Mouse (Mus musculus): ENCODE measurements around the gene Tanc2.

Tanc2 gene

DNA sequence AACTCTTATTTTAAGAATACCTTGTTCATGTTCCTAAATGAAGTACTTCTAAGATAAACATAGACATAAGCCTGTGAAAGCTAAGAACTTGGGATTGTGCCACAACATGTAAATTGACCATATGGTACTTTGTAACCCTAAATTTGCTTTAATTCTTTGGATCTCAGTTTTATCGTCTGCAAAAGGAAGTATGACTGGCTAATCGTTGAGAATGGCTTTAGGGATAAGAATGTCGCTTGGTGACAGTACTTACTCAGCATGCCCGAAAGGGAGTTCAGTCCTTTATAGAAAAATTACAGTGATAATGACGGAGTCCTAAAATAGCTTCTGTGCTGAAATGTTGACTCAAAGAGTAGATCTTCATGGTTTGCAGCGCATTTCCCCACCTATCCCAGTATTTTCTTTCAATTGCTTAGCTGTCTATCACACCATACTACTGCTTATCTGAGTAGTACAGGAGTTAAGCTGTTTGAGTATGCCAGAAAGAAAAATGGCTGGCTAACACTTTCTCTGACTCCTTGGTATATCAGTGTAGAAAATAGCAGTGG, 246.6 kb downstream of the Tanc2 start:
- no peak for DNase-seq (ENCODE audit: low spot score)

DNA sequence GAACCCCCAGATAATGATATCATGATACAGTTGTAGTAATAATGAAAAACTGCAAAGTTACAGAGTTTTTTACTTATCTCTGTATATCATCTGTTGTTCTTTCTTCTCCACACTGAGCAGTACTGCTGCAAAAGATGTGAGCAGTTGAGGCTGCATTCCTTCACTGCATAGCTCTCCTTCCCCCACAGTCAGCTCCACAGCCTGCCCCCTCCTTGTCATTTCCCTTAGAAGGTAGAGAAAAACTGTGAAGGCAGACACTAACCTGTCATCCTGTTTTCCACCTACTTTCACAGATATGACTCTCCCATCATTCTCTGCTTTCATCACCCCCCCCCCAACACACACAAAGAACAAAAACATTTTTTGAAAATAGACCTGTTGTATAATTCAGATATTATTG, 248.2 kb downstream of the Tanc2 start:
- DNase-seq (ENCODE audit: low spot score): no peak

DNA sequence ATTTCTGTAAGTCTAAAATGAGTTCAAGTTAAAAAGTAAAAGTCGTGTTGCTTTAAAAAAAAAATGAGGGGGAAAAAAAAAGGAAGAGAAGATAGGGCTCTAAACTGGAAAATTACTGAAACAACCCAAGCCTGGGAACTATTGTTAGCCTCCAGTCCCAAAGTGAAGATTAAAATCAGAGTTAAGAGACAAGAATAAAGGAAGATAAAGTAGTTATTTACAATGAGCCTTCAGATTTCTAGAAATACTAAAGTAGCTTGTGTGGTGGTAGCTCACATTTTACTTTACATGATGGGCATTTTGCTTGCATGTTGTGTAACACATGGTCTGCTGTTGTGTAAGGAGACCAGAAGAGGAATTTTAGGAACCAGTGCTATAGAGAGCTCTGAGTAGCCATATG, 256.1 kb downstream of the Tanc2 start:
- DNase-seq (ENCODE audit: low spot score): no peak

DNA sequence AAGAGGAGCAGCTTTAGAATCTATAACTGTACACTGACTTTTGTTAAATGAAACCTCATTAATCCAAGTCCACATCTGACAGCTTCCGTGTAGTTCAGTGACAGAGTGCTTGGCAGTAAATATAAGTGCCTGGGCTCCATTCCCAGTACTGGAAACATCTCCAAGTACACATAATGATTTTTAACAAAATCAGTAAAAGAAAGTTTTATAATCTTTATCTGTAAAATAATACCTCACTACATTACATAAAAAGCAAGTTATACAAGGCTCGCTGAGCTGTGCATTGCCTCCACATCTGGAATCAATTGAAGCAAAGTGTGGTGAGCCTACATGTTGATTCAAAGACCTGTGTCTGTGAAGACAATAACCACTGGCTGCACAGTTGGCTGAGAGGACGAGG, 265.7 kb downstream of the Tanc2 start:
- no peak for DNase-seq (ENCODE audit: low spot score)

DNA sequence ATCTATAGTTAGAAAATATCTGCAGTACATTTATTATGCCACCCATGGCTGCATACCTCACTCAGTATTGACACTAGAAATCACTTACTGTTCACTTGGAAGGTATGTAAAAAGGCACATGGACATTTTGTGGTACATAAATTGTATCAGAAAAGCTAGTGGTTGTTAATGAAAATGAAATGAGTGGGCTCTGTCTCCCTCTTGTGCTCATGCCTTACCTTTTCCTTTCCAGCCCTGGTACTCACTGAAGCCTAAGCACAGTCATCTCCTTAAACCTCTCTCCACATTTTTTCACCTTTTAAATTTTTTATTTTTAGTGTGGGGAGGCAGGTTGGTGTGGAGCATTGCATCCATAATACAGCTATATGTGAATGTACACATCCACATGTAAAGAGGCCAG, 268.3 kb downstream of the Tanc2 start:
- no peak for DNase-seq (ENCODE audit: low spot score)

DNA sequence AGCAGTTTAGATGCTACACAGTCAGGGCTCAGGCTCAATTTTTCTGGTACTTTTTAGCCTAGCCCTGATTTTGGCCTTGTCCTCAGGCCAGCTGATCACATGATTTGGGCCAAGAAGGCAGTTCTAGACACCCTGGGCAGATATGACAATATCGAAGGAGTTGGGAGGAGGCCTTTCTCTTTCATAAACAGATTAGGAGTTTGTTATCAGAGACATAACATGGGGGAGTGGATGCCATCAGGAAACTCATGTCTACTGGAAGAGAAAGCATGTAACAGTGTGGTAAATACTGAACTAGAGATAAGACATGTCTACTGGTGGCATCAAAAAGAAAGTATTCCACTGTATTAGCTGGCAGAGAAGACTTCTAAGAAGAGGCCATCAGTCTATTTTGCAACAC, 295.8 kb downstream of the Tanc2 start:
- no peak for DNase-seq (ENCODE audit: low spot score)

DNA sequence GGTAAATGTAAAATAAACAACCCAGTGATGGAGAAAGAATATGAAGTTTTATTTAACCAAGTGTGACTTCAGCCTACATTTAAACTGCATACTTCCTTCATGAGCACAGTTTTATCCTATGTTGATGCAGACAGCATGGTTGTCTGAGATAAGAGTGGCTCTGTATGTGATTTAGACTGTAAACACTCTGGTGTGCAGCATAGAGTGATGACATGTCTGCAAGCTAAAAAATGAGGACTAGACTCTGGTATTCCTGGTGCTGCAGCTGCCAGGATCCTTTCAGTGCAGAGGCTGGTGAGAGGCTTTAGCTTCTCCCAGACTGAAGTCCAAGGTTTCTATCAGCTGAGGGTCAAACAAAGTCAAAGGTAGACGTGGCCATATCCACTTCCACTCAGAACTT, 297.5 kb downstream of the Tanc2 start:
- no peak for DNase-seq (ENCODE audit: low spot score)

DNA sequence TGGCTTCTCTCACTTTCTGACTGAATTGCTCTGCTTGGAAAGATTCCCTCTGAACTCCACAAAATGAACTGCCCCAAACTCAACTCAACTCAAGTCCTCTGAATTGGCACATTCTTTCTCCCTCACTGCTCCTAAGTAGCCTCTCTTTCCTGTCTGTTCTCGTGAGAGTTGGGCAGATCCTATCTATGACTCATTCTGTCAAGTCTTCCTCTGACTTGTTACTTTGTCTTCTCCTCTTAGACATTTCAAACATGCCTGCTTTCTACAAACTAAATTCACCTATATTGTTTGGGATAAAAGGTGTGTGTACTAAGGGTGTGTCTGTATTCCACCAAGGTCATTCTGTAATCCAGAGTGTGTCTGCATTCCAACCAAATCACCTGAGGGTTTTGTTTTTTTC, 309.4 kb downstream of the Tanc2 start:
- DNase-seq (ENCODE audit: low spot score): no peak

DNA sequence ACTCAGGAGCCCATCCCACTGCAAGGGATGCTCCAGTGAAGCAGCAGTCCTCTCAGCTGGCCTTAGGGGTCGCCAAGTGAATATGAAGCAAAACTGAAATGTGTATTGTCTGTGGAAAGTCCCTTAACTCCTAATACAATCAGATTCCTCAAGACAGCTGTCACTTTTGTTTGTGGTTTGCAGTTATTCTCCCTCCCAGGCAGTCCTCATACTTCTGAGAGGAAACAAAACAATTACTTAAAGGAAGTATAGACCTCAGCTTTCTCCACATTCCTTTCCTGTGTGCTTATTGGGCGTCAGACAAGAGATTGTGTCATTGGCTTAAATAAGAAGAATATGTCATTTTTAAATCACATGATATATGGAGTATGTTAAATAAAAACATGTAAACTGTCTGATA, 311.7 kb downstream of the Tanc2 start:
- no peak for DNase-seq (ENCODE audit: low spot score)

DNA sequence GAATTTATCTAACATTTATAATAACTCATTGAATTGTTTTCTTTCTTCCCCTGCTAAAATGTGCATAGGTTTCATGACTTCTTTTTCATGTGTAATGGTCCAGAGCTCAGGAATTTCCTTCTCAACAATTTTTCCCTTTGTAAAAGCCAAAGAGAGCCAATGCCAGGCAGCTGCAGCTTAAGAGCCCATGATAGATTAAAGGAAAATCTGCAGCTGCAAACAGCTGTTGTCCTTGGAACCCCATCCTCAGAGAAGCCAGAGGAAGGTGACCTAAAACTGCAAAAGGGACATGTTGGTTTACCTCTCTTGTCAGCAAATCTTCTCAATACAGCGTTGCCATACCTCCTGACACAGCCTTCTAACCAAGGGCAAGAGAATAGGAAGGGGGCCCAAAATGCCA, 313.2 kb downstream of the Tanc2 start:
- no peak for DNase-seq (ENCODE audit: low spot score)

DNA sequence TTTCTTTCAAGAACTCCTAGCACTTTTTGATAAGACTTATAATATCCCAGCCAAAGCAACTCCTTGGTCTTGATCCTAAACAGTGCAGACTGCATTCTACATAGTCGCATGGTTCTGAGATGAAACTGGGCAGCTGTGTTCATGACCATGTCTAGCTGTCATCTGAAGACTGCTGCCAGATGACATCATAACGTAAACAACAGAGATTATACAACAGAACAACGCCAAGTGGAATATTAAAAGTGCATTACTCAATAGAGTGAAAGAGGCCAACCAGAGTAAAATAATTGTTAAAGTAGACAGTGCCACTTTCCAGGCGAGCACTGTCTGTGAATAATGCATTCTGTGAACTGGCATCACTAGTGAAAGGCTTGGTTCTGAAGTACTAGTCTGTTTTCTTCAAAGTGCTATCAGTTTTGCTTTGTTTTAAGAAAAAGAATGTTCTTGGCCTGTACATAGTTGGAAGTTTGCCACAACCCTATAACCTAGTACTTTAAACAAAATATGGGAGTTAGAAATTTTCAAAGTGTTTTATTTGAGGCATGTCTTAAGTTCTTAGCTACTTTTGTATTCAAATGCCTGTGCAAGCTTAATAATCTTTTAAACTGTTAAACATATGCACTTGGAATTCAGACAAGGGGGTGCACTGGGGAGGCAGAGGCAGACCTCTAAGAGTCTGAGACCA, 315.9 kb downstream of the Tanc2 start:
- DNase-seq (ENCODE audit: low spot score): no peak

DNA sequence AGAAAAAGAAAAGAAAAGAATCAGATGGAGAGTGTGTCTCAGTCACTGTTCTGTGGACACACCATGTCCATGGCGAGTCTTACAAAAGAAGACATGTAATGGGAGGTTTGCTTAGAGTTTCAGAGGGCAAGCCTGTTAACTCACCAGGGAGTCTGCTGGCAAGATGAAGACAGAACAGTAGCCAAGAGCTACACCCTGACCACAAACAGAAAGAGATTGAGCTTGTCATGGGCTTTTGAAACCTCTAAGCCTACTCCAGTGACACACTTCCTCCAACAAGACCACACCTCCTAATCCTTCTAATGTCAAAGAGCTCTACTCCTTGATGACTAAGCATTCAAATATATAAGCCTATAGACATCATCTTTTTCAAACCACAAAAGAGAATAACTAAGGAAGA, 317.6 kb downstream of the Tanc2 start:
- no peak for DNase-seq (ENCODE audit: low spot score)

DNA sequence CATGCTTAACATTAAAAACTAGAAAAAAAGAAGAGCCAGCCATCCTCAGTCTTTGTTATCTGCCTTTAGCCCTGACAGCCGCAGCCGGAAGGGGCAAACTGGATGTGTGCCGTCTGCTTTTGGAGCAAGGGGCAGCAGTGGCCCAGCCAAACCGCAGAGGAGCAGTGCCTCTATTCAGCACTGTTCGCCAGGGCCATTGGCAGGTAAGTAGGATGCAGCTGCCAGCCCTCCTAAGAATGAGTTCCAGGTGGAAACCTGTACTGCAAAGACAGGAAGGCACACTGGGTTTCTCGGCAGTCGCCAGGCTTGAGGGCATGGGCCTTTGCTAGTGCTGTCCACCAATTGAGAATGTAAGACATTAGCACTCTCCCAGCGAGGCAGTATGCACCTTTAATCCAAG, 319.1 kb downstream of the Tanc2 start:
- no peak for DNase-seq (ENCODE audit: low spot score)

DNA sequence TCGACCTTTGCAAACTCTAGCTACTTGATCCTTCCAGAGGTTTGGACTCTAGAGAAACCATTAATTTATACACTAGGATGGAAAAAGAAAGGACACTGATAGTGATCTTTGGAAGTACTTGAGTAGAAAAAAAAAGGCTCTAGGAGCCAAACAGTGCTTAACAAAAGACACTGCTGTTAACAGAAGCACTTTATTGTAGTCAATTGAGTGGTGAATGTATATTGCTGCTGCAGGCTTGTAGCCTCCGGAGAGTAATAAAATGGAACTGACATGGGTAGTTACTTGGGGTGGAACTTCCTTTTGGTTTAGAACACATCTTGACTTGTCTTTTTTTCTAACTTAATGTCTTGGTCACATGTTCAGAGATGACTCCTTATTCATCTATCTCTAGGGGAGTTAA, 319.8 kb downstream of the Tanc2 start:
- no peak for DNase-seq (ENCODE audit: low spot score)

DNA sequence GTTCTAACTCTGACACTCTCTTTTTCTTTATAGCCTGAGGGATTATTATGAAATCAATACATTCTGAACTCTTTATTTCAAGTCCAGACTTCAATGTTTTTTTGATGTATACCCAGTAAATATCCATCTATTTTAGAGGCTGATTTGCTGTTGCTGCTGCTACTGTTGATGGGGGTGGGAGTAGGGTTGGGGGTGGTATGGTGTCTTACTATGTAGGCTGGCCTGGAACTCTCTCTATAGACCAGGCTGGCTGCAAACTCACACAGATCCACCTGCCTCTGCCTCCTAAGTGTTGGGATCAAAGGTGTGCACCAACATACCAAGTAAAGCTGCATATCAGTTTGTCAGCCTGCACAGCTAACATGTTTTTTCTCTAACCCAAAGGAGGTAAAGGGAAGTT, 321.4 kb downstream of the Tanc2 start:
- no peak for DNase-seq (ENCODE audit: low spot score)

DNA sequence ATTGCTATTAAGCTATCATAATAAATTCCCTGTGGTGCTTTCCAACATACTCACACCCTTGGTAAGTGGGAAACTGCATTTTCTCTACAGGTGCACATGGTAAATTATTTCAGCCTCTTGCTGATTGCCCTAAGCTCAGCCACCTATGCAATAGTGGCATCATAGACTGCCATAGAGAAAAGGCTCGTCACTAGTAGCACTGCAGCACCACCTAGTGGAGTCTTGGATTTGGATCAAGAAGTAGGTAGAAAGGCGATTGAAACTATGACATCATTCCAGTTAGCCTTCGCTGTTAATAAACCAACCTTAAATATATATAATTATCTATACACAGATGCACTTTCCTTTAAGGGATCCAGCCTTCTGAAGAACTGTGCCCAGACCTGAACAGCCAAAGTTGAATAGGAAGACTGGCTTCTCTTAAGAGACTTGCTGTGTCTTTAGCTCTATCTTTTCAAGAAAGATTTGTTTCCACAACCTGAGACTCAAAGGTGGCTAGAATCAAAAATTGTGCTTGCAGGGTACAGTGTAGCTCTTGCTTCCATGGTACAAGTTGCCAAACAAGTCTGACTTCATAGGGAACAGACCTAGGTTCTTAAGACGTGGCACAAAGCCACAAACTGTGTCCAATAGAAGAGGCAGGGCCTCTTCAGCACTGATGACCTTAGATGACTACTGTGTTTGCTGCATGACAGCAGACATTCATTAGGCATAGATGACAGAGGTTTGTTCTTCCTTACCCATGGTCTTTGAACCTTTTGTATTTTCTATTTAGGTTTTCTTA, 322.0 kb downstream of the Tanc2 start:
- DNase-seq (ENCODE audit: low spot score): peak; percentile 61

DNA sequence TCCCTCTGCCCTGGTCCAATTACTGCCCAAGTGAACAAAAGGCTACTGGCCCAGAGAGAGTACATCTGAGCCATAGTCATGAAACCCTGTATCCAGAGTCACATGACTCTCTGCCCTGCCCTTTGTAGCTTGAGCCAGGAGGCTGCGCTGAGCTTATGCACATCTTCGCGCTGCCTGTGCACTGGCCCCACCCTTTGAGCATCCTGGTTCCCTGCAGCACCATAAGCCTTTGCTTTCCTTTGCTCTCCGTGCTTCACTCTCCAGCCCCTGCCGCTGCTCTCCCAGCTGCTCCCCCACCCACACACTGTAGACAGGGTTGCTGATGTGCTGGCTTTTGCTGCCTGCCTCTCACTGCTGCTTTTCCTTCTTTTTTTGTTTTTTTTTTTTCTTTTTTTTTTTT, 323.8 kb downstream of the Tanc2 start:
- DNase-seq (ENCODE audit: low spot score): no peak

DNA sequence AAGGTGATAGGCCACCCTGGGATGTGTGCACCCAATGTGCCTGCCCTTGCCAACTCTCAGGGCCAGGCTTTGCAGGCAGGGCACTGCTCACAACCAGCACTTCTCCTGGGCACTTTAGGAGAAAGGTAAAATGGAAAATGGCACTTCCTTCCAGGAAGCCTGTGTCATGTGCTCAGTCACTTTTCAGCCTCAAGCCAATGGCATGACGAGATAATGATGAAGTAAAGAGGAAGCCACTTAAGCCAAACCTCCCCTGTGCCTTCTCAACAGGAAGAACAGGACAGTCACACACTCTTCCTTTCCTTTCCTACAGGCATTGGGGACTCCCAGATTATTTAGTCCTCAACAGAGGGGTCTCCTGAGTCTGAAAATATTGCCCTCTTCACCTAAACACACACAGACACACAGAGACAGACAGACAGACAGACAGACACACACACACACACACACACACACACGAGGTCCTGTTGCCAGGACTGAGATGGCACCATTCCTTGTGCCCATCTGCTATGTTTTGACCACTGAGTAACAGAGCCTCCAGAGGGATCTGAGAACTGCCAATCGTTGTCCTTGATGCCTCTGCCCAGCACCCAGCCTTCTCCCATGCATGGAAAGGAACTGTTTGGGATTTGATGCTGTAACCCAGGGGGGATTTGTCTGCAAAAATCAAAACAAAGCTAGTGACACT, 330.5 kb downstream of the Tanc2 start:
- no peak for DNase-seq (ENCODE audit: low spot score)

DNA sequence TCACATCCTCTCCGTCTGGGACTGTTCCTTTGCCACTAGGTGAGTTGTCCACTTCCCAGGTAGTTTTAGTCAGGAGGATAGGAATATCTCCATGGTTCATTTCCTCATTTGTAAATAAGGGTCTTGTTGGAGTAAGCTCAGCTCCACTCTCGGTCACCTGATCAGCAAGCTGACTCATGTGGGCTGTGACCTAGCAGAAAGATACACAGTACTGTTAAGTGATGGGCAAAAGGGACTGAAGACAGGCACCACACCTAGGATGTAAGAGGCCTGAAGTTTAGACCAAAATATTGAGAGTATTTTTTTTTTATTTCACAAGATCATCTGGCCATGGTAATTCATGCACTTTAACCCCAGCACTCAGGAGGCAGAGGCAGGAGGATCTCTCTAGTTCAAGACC, 331.1 kb downstream of the Tanc2 start:
- no peak for DNase-seq (ENCODE audit: low spot score)

DNA sequence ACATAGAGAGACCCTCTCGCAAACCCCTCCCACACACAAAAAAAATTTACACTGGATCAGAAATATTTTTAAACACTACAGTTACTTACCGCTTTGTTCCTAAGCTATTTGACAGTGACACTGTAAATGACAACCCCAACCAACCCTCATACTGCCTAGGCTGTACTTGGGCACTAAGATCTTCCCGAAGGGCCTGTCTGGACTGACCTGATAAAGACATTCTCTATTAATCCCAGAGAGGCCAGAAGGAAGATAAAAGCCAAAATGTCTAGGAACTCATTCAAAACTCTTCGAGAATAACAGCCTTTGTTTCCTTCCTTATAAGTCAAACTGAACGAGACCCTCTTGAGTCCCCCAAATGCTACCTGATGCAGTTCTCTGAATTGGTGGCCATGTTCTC, 331.5 kb downstream of the Tanc2 start:
- no peak for DNase-seq (ENCODE audit: low spot score)

DNA sequence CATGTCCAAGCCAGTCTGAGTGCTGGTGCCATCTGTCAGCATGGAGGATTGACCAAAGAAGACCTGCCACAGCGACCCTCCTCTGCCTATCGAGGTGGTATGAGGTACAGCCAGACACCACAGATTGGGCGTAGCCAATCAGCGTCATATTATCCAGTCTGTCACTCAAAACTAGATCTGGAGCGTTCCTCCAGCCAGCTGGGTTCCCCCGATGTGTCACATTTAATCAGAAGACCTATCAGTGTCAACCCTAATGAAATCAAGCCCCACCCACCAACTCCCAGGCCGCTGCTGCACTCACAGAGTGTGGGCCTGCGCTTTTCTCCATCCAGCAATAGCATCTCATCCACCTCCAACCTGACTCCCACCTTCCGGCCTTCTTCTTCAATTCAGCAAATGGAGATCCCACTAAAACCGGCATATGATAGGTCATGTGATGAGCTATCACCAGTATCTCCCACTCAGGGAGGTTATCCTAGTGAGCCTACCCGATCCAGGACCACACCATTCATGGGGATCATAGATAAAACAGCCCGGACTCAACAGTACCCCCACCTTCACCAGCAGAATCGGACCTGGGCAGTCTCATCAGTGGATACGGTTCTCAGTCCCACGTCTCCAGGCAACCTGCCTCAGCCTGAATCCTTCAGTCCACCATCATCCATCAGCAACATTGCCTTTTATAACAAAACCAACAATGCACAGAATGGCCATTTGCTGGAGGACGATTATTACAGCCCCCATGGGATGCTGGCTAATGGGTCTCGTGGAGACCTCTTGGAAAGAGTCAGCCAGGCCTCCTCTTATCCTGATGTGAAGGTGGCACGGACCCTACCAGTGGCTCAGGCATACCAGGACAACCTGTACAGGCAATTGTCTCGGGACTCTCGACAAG, 333.2 kb downstream of the Tanc2 start:
- DNase-seq (ENCODE audit: low spot score): no peak

Measured in urinary bladder, postnatal 25 days (tissue).